8 mouse cellular contexts compared by ENCODE assay signal in the genomic region with DNA sequence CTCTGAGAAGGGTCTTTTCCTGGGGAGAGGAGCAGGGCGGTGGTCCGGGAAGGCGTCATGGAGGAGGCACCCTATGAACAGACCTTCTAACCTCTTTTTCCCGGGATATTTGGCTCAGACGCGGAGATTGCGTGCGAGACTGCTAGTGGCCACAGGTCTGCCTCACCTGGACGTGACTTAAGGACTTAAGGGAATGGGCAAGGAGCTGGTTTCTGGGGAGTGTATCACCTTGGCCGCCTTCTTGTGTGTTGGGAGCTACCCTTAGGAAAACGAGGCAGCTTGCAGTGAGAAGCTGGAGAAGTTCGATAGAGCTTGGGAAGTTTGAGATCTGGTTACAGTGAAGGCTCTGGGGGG. TPM values are rescaled to one million over a fixed set of nuclear protein-coding genes. Genes with fewer than 3 reads are reported as not detected.
DNase-seq lines count a peak whose midpoint lies in the region; ATAC-seq and TF ChIP-seq lines count a peak whose summit lies in the region.

No protein-coding gene starts in this region.

- H3K4me1 ChIP-seq in cortical plate, adult 2 months (ENCODE audit: control insufficient read depth, insufficient read depth, low read length), result peaks cover 5% of the 10 kb centered on the region; the same call in 1 of the 2 replicates
- H3K4me1 ChIP-seq in hindbrain, postnatal 0 days (ENCODE audit: insufficient read depth, low read length), result peaks cover 14% of the 10 kb centered on the region
- peaks cover 21% of the 10 kb centered on the region for H3K4me1 ChIP-seq in midbrain, embryonic 16.5 days (ENCODE audit: control insufficient read depth, insufficient read depth, low read length)

- peak overlapping the region; percentile 77 for H3K4me2 ChIP-seq in hindbrain, postnatal 0 days (ENCODE audit: low read depth, low read length)
- peak overlapping the region; percentile 98 for H3K4me2 ChIP-seq in midbrain, embryonic 16.5 days (ENCODE audit: low read length)

- no peaks in the 10 kb centered on the region for H3K27me3 ChIP-seq in hindbrain, postnatal 0 days (ENCODE audit: insufficient read depth, low read length)
- peaks cover 14% of the 10 kb centered on the region for H3K27me3 ChIP-seq in midbrain, embryonic 16.5 days (ENCODE audit: control insufficient read depth, insufficient read depth, low read depth, low read length)

- peaks cover 12% of the 10 kb centered on the region for H3K36me3 ChIP-seq in hindbrain, postnatal 0 days (ENCODE audit: insufficient read depth, low read length)
- peaks cover 7% of the 10 kb centered on the region; the same call in 1 of the 2 replicates for H3K36me3 ChIP-seq in midbrain, embryonic 16.5 days (ENCODE audit: control insufficient read depth, insufficient read depth, low read length)

- DNase-seq in layer of hippocampus, adult 2 months (ENCODE audit: low spot score in 2 of 2), result no peak
- no peak for DNase-seq in layer of hippocampus, adult 8-10 months (ENCODE audit: low spot score in 2 of 2)
- no peak for DNase-seq in hindbrain, postnatal 0 days (ENCODE audit: low spot score)
- no peak for DNase-seq in T-cell, adult 2 months (ENCODE audit: low spot score)

- H3K9ac ChIP-seq in hindbrain, postnatal 0 days (replicated peaks; ENCODE audit: low read length), result peak overlapping the region; percentile 87
- H3K9ac ChIP-seq in midbrain, embryonic 16.5 days (ENCODE audit: low read depth, low read length), result peak overlapping the region; percentile 90

- peak overlapping the region; percentile 99 for H3K27ac ChIP-seq in layer of hippocampus, adult 2 months
- peak overlapping the region; percentile 93; the same call in 1 of the 2 replicates for H3K27ac ChIP-seq in cortical plate, adult 2 months (ENCODE audit: insufficient read depth, low read length)
- H3K27ac ChIP-seq in hindbrain, postnatal 0 days, result peak overlapping the region; percentile 80; the same call in 1 of the 2 replicates
- no peak overlapping the region; the same call in 1 of the 2 replicates for H3K27ac ChIP-seq in midbrain, embryonic 16.5 days (ENCODE audit: low read length)

- no peak for TF ChIP-seq POLR2A in cortical plate, adult 2 months (IDR thresholded peaks at IDR 0.05; ENCODE audit: extremely low read depth, insufficient read depth, low read length)

- 3% methylated on average over 12 of the region's 12 CpGs for WGBS in hindbrain, postnatal 0 days
- 2% methylated on average over 12 of the region's 12 CpGs for WGBS in midbrain, embryonic 16.5 days

- peak overlapping the region; percentile 86 for H3K4me3 ChIP-seq in layer of hippocampus, adult 2 months
- peak overlapping the region; percentile 81 for H3K4me3 ChIP-seq in cortical plate, adult 2 months (ENCODE audit: insufficient read depth, low read length)
- peak overlapping the region; percentile 60 for H3K4me3 ChIP-seq in hindbrain, postnatal 0 days (ENCODE audit: low read length)
- H3K4me3 ChIP-seq in midbrain, embryonic 16.5 days (ENCODE audit: low read depth, low read length), result peak overlapping the region; percentile 65

- no peak for TF ChIP-seq CTCF in layer of hippocampus, adult 2 months (conservative IDR thresholded peaks at IDR 0.05)
- TF ChIP-seq CTCF in cortical plate, adult 2 months (IDR thresholded peaks at IDR 0.05; ENCODE audit: extremely low read depth, insufficient read depth, low read length), result no peak
- no peak for TF ChIP-seq CTCF in hindbrain, postnatal 0 days (IDR thresholded peaks at IDR 0.05; ENCODE audit: low read depth)

- no peaks in the 10 kb centered on the region for H3K9me3 ChIP-seq in hindbrain, postnatal 0 days (ENCODE audit: low read length)
- no peaks in the 10 kb centered on the region for H3K9me3 ChIP-seq in midbrain, embryonic 16.5 days (replicated peaks; ENCODE audit: control insufficient read depth, low read length, poor library complexity, severe bottlenecking)

- peak; percentile 2; the same call in 1 of the 2 replicates for ATAC-seq in hindbrain, postnatal 0 days
- ATAC-seq in midbrain, embryonic 16.5 days, result no peak
- ATAC-seq in CD4-positive, CD25-positive, alpha-beta regulatory T cell, adult 4 months, result no peak
- ATAC-seq in megakaryocyte progenitor cell, adult 5-6 weeks (replicated peaks; ENCODE audit: poor library complexity), result no peak

RNA-seq across cellular contexts. Expression of gene Tspan4, which starts 0.7 kb away (rescaled TPM):
- 10 to 100 TPM; 13.6 to 13.7 TPM for total RNA-seq in layer of hippocampus, adult 2 months (2021)
- total RNA-seq in layer of hippocampus, adult 8-10 months (2022), result 10 to 100 TPM; 14.7 to 38.7 (median 26.7) TPM
- 32.4 and 33.0 TPM in 2 replicates for polyA plus RNA-seq in cortical plate, adult 2 months (2012; rRNA removed)
- 101 and 119 TPM in 2 replicates for total RNA-seq in hindbrain, postnatal 0 days (2014; rRNA removed)
- 78.2 and 83.9 TPM in 2 replicates for polyA plus RNA-seq in hindbrain, postnatal 0 days (2015; fragmentation: Nextera tagmentation; extraction: Ambion mirVana)
- polyA plus RNA-seq in midbrain, embryonic 16.5 days (2015; fragmentation: Nextera tagmentation; extraction: Ambion mirVana), result 45.8 and 49.1 TPM in 2 replicates
- polyA plus RNA-seq in CD4-positive, CD25-positive, alpha-beta regulatory T cell, adult 4 months (2017; shearing (Covaris generic)), result 1 to 10 TPM; 1.3 to 1.5 TPM
- 18.3 and 23.9 TPM in 2 replicates for total RNA-seq in megakaryocyte progenitor cell, adult 5-6 weeks (2015)
- 38.2 and 39.1 TPM in 2 replicates for total RNA-seq in megakaryocyte progenitor cell, adult 5-6 weeks (2017)

RNA-seq across cellular contexts. Expression of gene Polr2l, which starts 0.8 kb away (rescaled TPM):
- 10 to 100 TPM; 38.7 TPM for total RNA-seq in layer of hippocampus, adult 2 months (2021)
- 10 to 100 TPM; 32.4 to 40.6 (median 35.1) TPM for total RNA-seq in layer of hippocampus, adult 8-10 months (2022)
- polyA plus RNA-seq in cortical plate, adult 2 months (2012; rRNA removed), result 49.3 and 52.1 TPM in 2 replicates
- total RNA-seq in hindbrain, postnatal 0 days (2014; rRNA removed), result 25.5 and 46.1 TPM in 2 replicates
- polyA plus RNA-seq in hindbrain, postnatal 0 days (2015; fragmentation: Nextera tagmentation; extraction: Ambion mirVana), result 75.9 and 81.6 TPM in 2 replicates
- 73.3 and 74.0 TPM in 2 replicates for polyA plus RNA-seq in midbrain, embryonic 16.5 days (2015; fragmentation: Nextera tagmentation; extraction: Ambion mirVana)
- 10 to 100 TPM; 19.4 to 20.8 TPM for polyA plus RNA-seq in CD4-positive, CD25-positive, alpha-beta regulatory T cell, adult 4 months (2017; shearing (Covaris generic))
- 31.3 and 40.2 TPM in 2 replicates for total RNA-seq in megakaryocyte progenitor cell, adult 5-6 weeks (2015)
- total RNA-seq in megakaryocyte progenitor cell, adult 5-6 weeks (2017), result 45.0 and 46.7 TPM in 2 replicates

RNA-seq across cellular contexts. Expression of gene Cd151, which starts 8.6 kb away (rescaled TPM):
- 10 to 100 TPM; 23.4 to 25.1 TPM for total RNA-seq in layer of hippocampus, adult 2 months (2021)
- 10 to 100 TPM; 27.3 to 42.2 (median 32.0) TPM for total RNA-seq in layer of hippocampus, adult 8-10 months (2022)
- 63.5 and 66.0 TPM in 2 replicates for polyA plus RNA-seq in cortical plate, adult 2 months (2012; rRNA removed)
- 62.6 and 79.4 TPM in 2 replicates for total RNA-seq in hindbrain, postnatal 0 days (2014; rRNA removed)
- polyA plus RNA-seq in hindbrain, postnatal 0 days (2015; fragmentation: Nextera tagmentation; extraction: Ambion mirVana), result 16.1 and 18.5 TPM in 2 replicates
- polyA plus RNA-seq in midbrain, embryonic 16.5 days (2015; fragmentation: Nextera tagmentation; extraction: Ambion mirVana), result 17.1 and 17.5 TPM in 2 replicates
- 10 to 100 TPM in 1 of 2 experiments, 1 to 10 TPM in 1; 7.8 to 12.0 TPM for polyA plus RNA-seq in CD4-positive, CD25-positive, alpha-beta regulatory T cell, adult 4 months (2017; shearing (Covaris generic))
- total RNA-seq in megakaryocyte progenitor cell, adult 5-6 weeks (2015), result 11.0 and 14.7 TPM in 2 replicates
- total RNA-seq in megakaryocyte progenitor cell, adult 5-6 weeks (2017), result 14.5 and 22.1 TPM in 2 replicates

RNA-seq across cellular contexts. Expression of gene Cracr2b, which starts 14.9 kb away (rescaled TPM):
- 1 to 10 TPM; 4.1 to 6.7 TPM for total RNA-seq in layer of hippocampus, adult 2 months (2021)
- total RNA-seq in layer of hippocampus, adult 8-10 months (2022), result 1 to 10 TPM; 4.0 to 5.8 (median 4.9) TPM
- 4.8 and 7.4 TPM in 2 replicates for polyA plus RNA-seq in cortical plate, adult 2 months (2012; rRNA removed)
- 2.1 and 5.0 TPM in 2 replicates for total RNA-seq in hindbrain, postnatal 0 days (2014; rRNA removed)
- polyA plus RNA-seq in hindbrain, postnatal 0 days (2015; fragmentation: Nextera tagmentation; extraction: Ambion mirVana), result 6.7 and 9.1 TPM in 2 replicates
- polyA plus RNA-seq in midbrain, embryonic 16.5 days (2015; fragmentation: Nextera tagmentation; extraction: Ambion mirVana), result 6.6 and 7.1 TPM in 2 replicates
- polyA plus RNA-seq in CD4-positive, CD25-positive, alpha-beta regulatory T cell, adult 4 months (2017; shearing (Covaris generic)), result not detected
- 8.6 and 8.9 TPM in 2 replicates for total RNA-seq in megakaryocyte progenitor cell, adult 5-6 weeks (2015)
- total RNA-seq in megakaryocyte progenitor cell, adult 5-6 weeks (2017), result 11.4 and 16.6 TPM in 2 replicates

RNA-seq across cellular contexts. Expression of gene Pnpla2, which starts 20.8 kb away (rescaled TPM):
- 10 to 100 TPM; 25.1 to 28.3 TPM for total RNA-seq in layer of hippocampus, adult 2 months (2021)
- total RNA-seq in layer of hippocampus, adult 8-10 months (2022), result 10 to 100 TPM; 23.0 to 31.8 (median 24.3) TPM
- 31.6 and 32.2 TPM in 2 replicates for polyA plus RNA-seq in cortical plate, adult 2 months (2012; rRNA removed)
- total RNA-seq in hindbrain, postnatal 0 days (2014; rRNA removed), result 8.5 and 10.0 TPM in 2 replicates
- 20.0 and 22.4 TPM in 2 replicates for polyA plus RNA-seq in hindbrain, postnatal 0 days (2015; fragmentation: Nextera tagmentation; extraction: Ambion mirVana)
- 16.9 and 17.7 TPM in 2 replicates for polyA plus RNA-seq in midbrain, embryonic 16.5 days (2015; fragmentation: Nextera tagmentation; extraction: Ambion mirVana)
- polyA plus RNA-seq in CD4-positive, CD25-positive, alpha-beta regulatory T cell, adult 4 months (2017; shearing (Covaris generic)), result 10 to 100 TPM; 66.1 to 92.2 TPM
- total RNA-seq in megakaryocyte progenitor cell, adult 5-6 weeks (2015), result 44.5 and 44.9 TPM in 2 replicates
- 15.6 and 20.1 TPM in 2 replicates for total RNA-seq in megakaryocyte progenitor cell, adult 5-6 weeks (2017)
